Mouse (Mus musculus): Measurements from ENCODE around the gene Mllt1. TPM values are rescaled to one million over a fixed set of nuclear protein-coding genes. Genes with fewer than 3 reads are reported as not detected.

Mllt1 gene
- total and polyA plus RNA-seq, 3 experiments = 25.0 to 63.0 TPM; not detected in 1

- H3K9ac ChIP-seq (ENCODE audit: control insufficient read depth, low read depth, low read length, poor library complexity, severe bottlenecking) = peak overlapping the region; percentile 59
- DNase-seq (ENCODE audit: low read depth, low spot score) = peak; percentile 87
- peaks cover 0 to 11% of the 10 kb centered on the region in 2 experiments; a peak in 2 of 4 replicates for H3K4me1 ChIP-seq (ENCODE audit: control insufficient read depth in 1 of 2, insufficient read depth in 2 of 2, low read length in 2 of 2)
- peak overlapping the region; percentile 52 to 61 for H3K4me3 ChIP-seq (ENCODE audit: control insufficient read depth in 1 of 2, insufficient read depth in 1 of 2, low read depth in 2 of 2, low read length in 2 of 2)
- H3K27me3 ChIP-seq (ENCODE audit: control insufficient read depth in 1 of 2, insufficient read depth in 2 of 2, low read length in 2 of 2) = no peaks in the 10 kb centered on the region
- H3K79me2 ChIP-seq (ENCODE audit: control insufficient read depth, insufficient read depth, low read length, poor library complexity) = no peaks in the 10 kb centered on the region
- H3K9me3 ChIP-seq (replicated peaks; ENCODE audit: insufficient read depth, low read length) = no peaks in the 10 kb centered on the region
- no peak overlapping the region for H3K27ac ChIP-seq (ENCODE audit: control insufficient read depth, low read depth, low read length)
- peaks cover 0 to 6% of the 10 kb centered on the region in 2 experiments; a peak in 2 of 4 replicates for H3K36me3 ChIP-seq (ENCODE audit: control insufficient read depth in 1 of 2, insufficient read depth in 2 of 2, low read length in 2 of 2)
- TF ChIP-seq MYB (IDR thresholded peaks at IDR 0.05; ENCODE audit: low read depth, low read length) = no peak
- no peak for TF ChIP-seq UBTF (IDR thresholded peaks at IDR 0.05; ENCODE audit: borderline replicate concordance, insufficient read depth, low read depth, low read length)
- TF ChIP-seq CHD1 (IDR thresholded peaks at IDR 0.05; ENCODE audit: low read depth, low read length) = no peak
- no peak for TF ChIP-seq SMC3 (IDR thresholded peaks at IDR 0.05; ENCODE audit: low read depth, low read length)
- no peak for TF ChIP-seq MAFK (IDR thresholded peaks at IDR 0.05; ENCODE audit: borderline replicate concordance, low read depth, low read length)
- TF ChIP-seq TBP (IDR thresholded peaks at IDR 0.05; ENCODE audit: low read depth, low read length) = peak; percentile 42; the same call in 1 of the 2 replicates
- no peak for TF ChIP-seq MEF2A (IDR thresholded peaks at IDR 0.05; ENCODE audit: extremely low read depth, insufficient replicate concordance, low read depth, low read length, poor library complexity, severe bottlenecking)
- TF ChIP-seq BHLHE40 (IDR thresholded peaks at IDR 0.05; ENCODE audit: borderline replicate concordance, low read depth, low read length) = peak; percentile 36; the same call in 1 of the 2 replicates
- no peak for TF ChIP-seq USF1 (IDR thresholded peaks at IDR 0.05; ENCODE audit: low read depth, low read length)
- TF ChIP-seq SIN3A (IDR thresholded peaks at IDR 0.05; ENCODE audit: low read length) = peak; percentile 9; the same call in 1 of the 2 replicates
- no peak for TF ChIP-seq E2F4 (IDR thresholded peaks at IDR 0.05; ENCODE audit: borderline replicate concordance, low read depth, low read length)
- no peak for TF ChIP-seq CTCF (IDR thresholded peaks at IDR 0.05 in 2 of 3, conservative IDR thresholded peaks at IDR 0.05 in 1 of 3; ENCODE audit: control insufficient read depth in 1 of 3, insufficient read depth in 1 of 3, low read depth in 2 of 3, low read length in 3 of 3, poor library complexity in 1 of 3, severe bottlenecking in 1 of 3)
- TF ChIP-seq MAZ (IDR thresholded peaks at IDR 0.05; ENCODE audit: low read depth, low read length) = no peak
- no peak for TF ChIP-seq MAX (IDR thresholded peaks at IDR 0.05; ENCODE audit: low read length)
- TF ChIP-seq POLR2A (IDR thresholded peaks at IDR 0.05; ENCODE audit: control insufficient read depth in 1 of 2, insufficient read depth in 1 of 2, low read depth in 1 of 2, low read length in 2 of 2, poor library complexity in 1 of 2) = peak in 1 of 2 experiments; percentile 70; a peak in 2 of 4 replicates
- no peak for TF ChIP-seq USF2 (IDR thresholded peaks at IDR 0.05; ENCODE audit: borderline replicate concordance in 1 of 2, insufficient read depth in 1 of 2, low read depth in 1 of 2, low read length in 2 of 2)
- TF ChIP-seq POLR2AphosphoS2 (IDR thresholded peaks at IDR 0.05; ENCODE audit: low read length) = peak; percentile 56; the same call in 1 of the 2 replicates
- TF ChIP-seq GATA1 (IDR thresholded peaks at IDR 0.05; ENCODE audit: low read depth, low read length) = no peak
- TF ChIP-seq MYC (IDR thresholded peaks at IDR 0.05; ENCODE audit: low read depth, low read length) = no peak
- no peak for TF ChIP-seq ZNF384 (IDR thresholded peaks at IDR 0.05; ENCODE audit: low read depth, low read length)
- no peak for TF ChIP-seq CHD2 (IDR thresholded peaks at IDR 0.05; ENCODE audit: low read length)
- TF ChIP-seq NRF1 (IDR thresholded peaks at IDR 0.05; ENCODE audit: insufficient read depth, low read depth, low read length, poor library complexity, severe bottlenecking) = no peak
- peak; percentile 66 for TF ChIP-seq MXI1 (IDR thresholded peaks at IDR 0.05; ENCODE audit: low read depth, low read length)
- TF ChIP-seq RCOR1 (IDR thresholded peaks at IDR 0.05; ENCODE audit: low read depth, low read length) = no peak
- no peak for TF ChIP-seq TAL1 (IDR thresholded peaks at IDR 0.05; ENCODE audit: low read length)
- no peak for TF ChIP-seq KAT2A (conservative IDR thresholded peaks at IDR 0.05; ENCODE audit: low read depth, low read length)
- TF ChIP-seq ETS1 (IDR thresholded peaks at IDR 0.05; ENCODE audit: low read depth, low read length) = 0 out of 2 replicates have a peak, but pooled peaks have one; percentile 12
- TF ChIP-seq HCFC1 (IDR thresholded peaks at IDR 0.05; ENCODE audit: low read depth, low read length) = no peak
- 0 out of 2 replicates have a peak, but pooled peaks have one; percentile 25 for TF ChIP-seq TCF12 (IDR thresholded peaks at IDR 0.05; ENCODE audit: low read depth, low read length)
- TF ChIP-seq RAD21 (IDR thresholded peaks at IDR 0.05; ENCODE audit: low read depth, low read length) = no peak
- TF ChIP-seq JUND (IDR thresholded peaks at IDR 0.05; ENCODE audit: low read depth, low read length) = no peak
- TF ChIP-seq NELFE (IDR thresholded peaks at IDR 0.05; ENCODE audit: low read depth, low read length) = peak; percentile 54
- TF ChIP-seq ZC3H11A (IDR thresholded peaks at IDR 0.05; ENCODE audit: low read depth, low read length) = no peak
- peak; percentile 68 for TF ChIP-seq ZMIZ1 (IDR thresholded peaks at IDR 0.05; ENCODE audit: low read depth, low read length)
- no peak for TF ChIP-seq ELF1 (IDR thresholded peaks at IDR 0.05; ENCODE audit: low read depth, low read length)
- TF ChIP-seq ZKSCAN1 (IDR thresholded peaks at IDR 0.05; ENCODE audit: low read depth, low read length) = no peak
- no peak for TF ChIP-seq POLR2AphosphoS5 (IDR thresholded peaks at IDR 0.05; ENCODE audit: borderline replicate concordance, low read depth, low read length)
- TF ChIP-seq GABPA (IDR thresholded peaks at IDR 0.05; ENCODE audit: low read depth, low read length) = no peak
Measured at GRCm38 (mm10) chr17:56883612-56884011, 51.6 kb downstream of the Mllt1 start.
